Mouse (Mus musculus): Measurements from ENCODE around the gene Snx25. TPM values are rescaled to one million over a fixed set of nuclear protein-coding genes. Genes with fewer than 3 reads are reported as not detected.
"Not testable (repeated sequence)": the region's sequence is repeated elsewhere in the genome, so short reads cannot be mapped to it uniquely, and the experiment has no call there.

The Snx25 gene
- polyA plus RNA-seq, 2 experiments from 2014 or later = 6.0 to 7.5 TPM

- not testable (repeated sequence) for ATAC-seq
Measured at GRCm38 (mm10) chr8:46135546-46135945, 16.4 kb downstream of the Snx25 start.

GRCm38 (mm10) chr8:46130426-46130825 is 21.5 kb downstream of the Snx25 start:
- no peak for ATAC-seq

GRCm38 (mm10) chr8:46122498-46122897 is 29.5 kb downstream of the Snx25 start:
- no peak for ATAC-seq

- no peak for ATAC-seq
Measured at GRCm38 (mm10) chr8:46119176-46119575, 32.8 kb downstream of the Snx25 start.

GRCm38 (mm10) chr8:46117172-46117571 is 34.8 kb downstream of the Snx25 start:
- ATAC-seq = no peak

- not testable (repeated sequence) for ATAC-seq
Measured at GRCm38 (mm10) chr8:46113421-46114170, 38.4 kb downstream of the Snx25 start.

GRCm38 (mm10) chr8:46107690-46108089 is 44.3 kb downstream of the Snx25 start:
- ATAC-seq = no peak

- no peak for ATAC-seq
Measured at GRCm38 (mm10) chr8:46103434-46103833, 48.5 kb downstream of the Snx25 start.

- ATAC-seq = no peak
Measured at GRCm38 (mm10) chr8:46092667-46093360, 59.1 kb downstream of the Snx25 start.

- no peak for ATAC-seq
Measured at GRCm38 (mm10) chr8:46083141-46083540, 68.8 kb downstream of the Snx25 start.

GRCm38 (mm10) chr8:46081030-46081429 is 70.9 kb downstream of the Snx25 start:
- ATAC-seq = no peak

- no peak for ATAC-seq
Measured at GRCm38 (mm10) chr8:46078866-46079265, 73.1 kb downstream of the Snx25 start.

- no peak for ATAC-seq
Measured at GRCm38 (mm10) chr8:46075223-46075622, 76.7 kb downstream of the Snx25 start.

GRCm38 (mm10) chr8:46073540-46074140 is 78.3 kb downstream of the Snx25 start:
- no peak for ATAC-seq

- no peak for ATAC-seq
Measured at GRCm38 (mm10) chr8:46072798-46073197, 79.2 kb downstream of the Snx25 start.

GRCm38 (mm10) chr8:46040260-46040659 is 111.7 kb downstream of the Snx25 start:
- no peak for ATAC-seq

- ATAC-seq = no peak
Measured at GRCm38 (mm10) chr8:46039666-46040065, 112.3 kb downstream of the Snx25 start.

GRCm38 (mm10) chr8:46036217-46036616 is 115.7 kb downstream of the Snx25 start:
- ATAC-seq = no peak

GRCm38 (mm10) chr8:46024392-46024791 is 127.6 kb downstream of the Snx25 start:
- ATAC-seq = no peak

GRCm38 (mm10) chr8:46022758-46023157 is 129.2 kb downstream of the Snx25 start:
- no peak for ATAC-seq

- ATAC-seq = no peak
Measured at GRCm38 (mm10) chr8:46022203-46022602, 129.8 kb downstream of the Snx25 start.

- no peak for ATAC-seq
Measured at GRCm38 (mm10) chr8:46010746-46011680, 140.9 kb downstream of the Snx25 start.

GRCm38 (mm10) chr8:46010306-46010705 is 141.7 kb downstream of the Snx25 start:
- ATAC-seq = no peak

Data from CD4-positive, CD25-positive, alpha-beta regulatory T cell, adult 4 months (primary cell).